Mouse (Mus musculus) stomach, adult 2 months (tissue): ENCODE results near the gene Gnl2. TPM values are rescaled to one million over a fixed set of nuclear protein-coding genes. Genes with fewer than 3 reads are reported as not detected.

Source experiments
- polyA plus RNA-seq: library from polyadenylated mRNA; depleted of rRNA; stranded (reverse); fragments of >200 nt; gene quantifications from 2 replicates; pipeline ENCODE4 v1.2.3, GENCODE M21; 2012; rRNA removed

The Gnl2 gene
- polyA plus RNA-seq = 2.2 and 3.5 TPM in 2 replicates

GRCm38 (mm10) chr4:125015806-125016635, at the start of gene Gnl2:
Gene Gnl2, plus strand, starts transcription at chr4:125016585.

GRCm38 (mm10) chr4:124985671-124986602, 30.4 kb upstream of the Gnl2 start, which contains the start of gene Rspo1:
Gene Rspo1, plus strand, starts transcription at chr4:124986430.

GRCm38 (mm10) chr4:125065517-125066307, 49.3 kb downstream of the Gnl2 start, which contains the start of gene Dnali1:
Gene Dnali1, minus strand, starts transcription at chr4:125065703.

GRCm38 (mm10) chr4:125066490-125067370, 50.3 kb downstream of the Gnl2 start, which contains the start of gene Snip1:
Gene Snip1, plus strand, starts transcription at chr4:125066672.

GRCm38 (mm10) chr4:125084403-125085345, 68.3 kb downstream of the Gnl2 start, which contains the start of gene Meaf6:
Gene Meaf6, plus strand, starts transcription at chr4:125085134.

Other genes with a start within 250 kb of the Gnl2 start
- 2.1 TPM in 2 replicates for gene Mtf1, start 214.5 kb upstream of the Gnl2 start, polyA plus RNA-seq
- 16.7 and 25.2 TPM in 2 replicates for gene Yrdc, start 165.9 kb upstream of the Gnl2 start, polyA plus RNA-seq
- gene 1110065P20Rik, start 165.4 kb upstream of the Gnl2 start, polyA plus RNA-seq = 20.4 and 33.6 TPM in 2 replicates
- 0.37 and 0.65 TPM in 2 replicates for gene Maneal, start 154.4 kb upstream of the Gnl2 start, polyA plus RNA-seq
- gene Epha10, start 135.7 kb upstream of the Gnl2 start, polyA plus RNA-seq = not detected in 2 replicates
- gene 9930104L06Rik, start 79.5 kb upstream of the Gnl2 start, polyA plus RNA-seq = 5.5 and 9.2 TPM in 2 replicates
- gene Cdca8, start 77.3 kb upstream of the Gnl2 start, polyA plus RNA-seq = 8.1 and 8.8 TPM in 2 replicates
- 3.5 and 4.6 TPM in 2 replicates for gene Rspo1, start 30.2 kb upstream of the Gnl2 start, polyA plus RNA-seq
- gene Dnali1, start 49.1 kb downstream of the Gnl2 start, polyA plus RNA-seq = not detected in 2 replicates
- gene Snip1, start 50.1 kb downstream of the Gnl2 start, polyA plus RNA-seq = 2.3 and 2.8 TPM in 2 replicates
- gene Meaf6, start 68.5 kb downstream of the Gnl2 start, polyA plus RNA-seq = 2.5 and 2.8 TPM in 2 replicates
- 11.9 and 12.4 TPM in 2 replicates for gene Zc3h12a, start 111.3 kb downstream of the Gnl2 start, polyA plus RNA-seq